Mouse (Mus musculus) stomach, embryonic 16.5 days (tissue): Measurements from ENCODE around the gene Tor3a. TPM values are rescaled to one million over a fixed set of nuclear protein-coding genes. Genes with fewer than 3 reads are reported as not detected.

Source experiments
- ATAC-seq: fragments of 200-750 bp; cut with Nextera tagmentation; 2 replicates; pipeline ENCODE4 v1.8.0; 2017; ENCODE audit warnings: moderate number of reproducible peaks, moderate TSS enrichment; ENCODE audit not compliant: insufficient read depth, low FRiP score
- H3K27ac ChIP-seq: fragments of 300-500 bp; sonication (generic); 2 replicates; pipeline ENCODE4 v1.5.1; 2014; ENCODE audit warnings: low read length
- H3K27me3 ChIP-seq: fragments of 300-500 bp; sonication (generic); 2 replicates; pipeline ENCODE4 v1.6.1; 2014; ENCODE audit warnings: low read length, control low read depth, mixed read lengths; ENCODE audit not compliant: control insufficient read depth, insufficient read depth
- H3K36me3 ChIP-seq: fragments of 300-500 bp; sonication (generic); 2 replicates; pipeline ENCODE4 v1.6.1; 2014; ENCODE audit warnings: low read length; ENCODE audit not compliant: control insufficient read depth, insufficient read depth
- H3K4me1 ChIP-seq: fragments of 300-500 bp; sonication (generic); 2 replicates; pipeline ENCODE4 v1.6.1; 2014; ENCODE audit warnings: low read length, control low read depth, mixed read lengths; ENCODE audit not compliant: control insufficient read depth, insufficient read depth
- H3K4me2 ChIP-seq: fragments of 300-500 bp; sonication (generic); 2 replicates; pipeline ENCODE4 v1.6.1; 2014; ENCODE audit warnings: low read depth, low read length, mixed read lengths
- H3K4me3 ChIP-seq: fragments of 300-500 bp; sonication (generic); replicated peaks from 2 replicates; pipeline ENCODE4 v1.5.1; 2014; ENCODE audit warnings: mild to moderate bottlenecking, low read length
- H3K9ac ChIP-seq: fragments of 300-500 bp; sonication (generic); 2 replicates; pipeline ENCODE4 v1.6.1; 2014; ENCODE audit warnings: low read length
- H3K9me3 ChIP-seq: fragments of 300-500 bp; sonication (generic); replicated peaks from 2 replicates; pipeline ENCODE4 v1.6.1; 2016; ENCODE audit warnings: low read length, control low read depth; ENCODE audit not compliant: control insufficient read depth
- WGBS: fragments of 180-500 bp; shearing (Covaris S2); extraction: QIAGEN DNeasy Blood & Tissue Kit; methylation state at CpG from one replicate; pipeline ENCODE4 v1.1.7; 2014; 5-methylcytosine and 5-hydroxymethylcytosine counted together
- polyA plus RNA-seq: library from polyadenylated mRNA; unstranded; fragments of >200 nt; fragmentation: Nextera tagmentation; extraction: Ambion mirVana; gene quantifications from 2 replicates; pipeline ENCODE4 v1.2.1, GENCODE M21; 2015

Gene Tor3a
- polyA plus RNA-seq, 1 experiment from 2014 or later = 14.6 TPM

GRCm38 (mm10) chr1:156708672-156709071 lies 34.5 kb upstream of the Tor3a start:
- Histone ChIP-seq H3K27me3 (no peaks in the 10 kb centered on the region), H3K27ac (no peak overlapping the region), H3K36me3 (no peaks in the 10 kb centered on the region), H3K4me2 (no peak overlapping the region), H3K4me1 (peaks cover 8% of the 10 kb centered on the region; the same call in 1 of the 2 replicates), H3K4me3 (no peak overlapping the region), H3K9me3 (no peaks in the 10 kb centered on the region), H3K9ac (no peak overlapping the region)
- WGBS = 73% methylated on average over 3 of the region's 3 CpGs
- no peak for ATAC-seq

GRCm38 (mm10) chr1:156705696-156706285 lies 31.6 kb upstream of the Tor3a start:
- Histone ChIP-seq H3K36me3 (peaks cover 7% of the 10 kb centered on the region; the same call in 1 of the 2 replicates), H3K4me1 (peaks cover 4% of the 10 kb centered on the region; the same call in 1 of the 2 replicates), H3K27me3 (no peaks in the 10 kb centered on the region), H3K9me3 (no peaks in the 10 kb centered on the region), H3K4me2 (no peak overlapping the region), H3K27ac (no peak overlapping the region), H3K4me3 (no peak overlapping the region), H3K9ac (no peak overlapping the region)
- no peak for ATAC-seq
- WGBS = 79% methylated on average over 10 of the region's 10 CpGs

- Histone ChIP-seq H3K4me3 (no peak overlapping the region), H3K36me3 (peaks cover 18% of the 10 kb centered on the region), H3K27me3 (no peaks in the 10 kb centered on the region), H3K27ac (no peak overlapping the region), H3K9ac (no peak overlapping the region), H3K4me1 (no peaks in the 10 kb centered on the region), H3K9me3 (no peaks in the 10 kb centered on the region), H3K4me2 (no peak overlapping the region)
- 93% methylated on average over 4 of the region's 4 CpGs for WGBS
- no peak for ATAC-seq
Measured at GRCm38 (mm10) chr1:156703444-156703843, 29.3 kb upstream of the Tor3a start.

- Histone ChIP-seq H3K27me3 (no peaks in the 10 kb centered on the region), H3K36me3 (peaks cover 20% of the 10 kb centered on the region), H3K4me3 (no peak overlapping the region), H3K9me3 (no peaks in the 10 kb centered on the region), H3K4me2 (no peak overlapping the region), H3K4me1 (no peaks in the 10 kb centered on the region), H3K27ac (no peak overlapping the region), H3K9ac (no peak overlapping the region)
- whole genome bisulfite sequencing = 83% methylated on average over 7 of the region's 7 CpGs
- no peak for ATAC-seq
Measured at GRCm38 (mm10) chr1:156702151-156702550, 28.0 kb upstream of the Tor3a start.

GRCm38 (mm10) chr1:156686025-156686661 lies 12.0 kb upstream of the Tor3a start:
- ATAC-seq = no peak

GRCm38 (mm10) chr1:156679599-156679998 lies 5.4 kb upstream of the Tor3a start:
- no peak overlapping the region for H3K27ac ChIP-seq
- peaks cover 7% of the 10 kb centered on the region for H3K36me3 ChIP-seq
- H3K9me3 ChIP-seq = no peaks in the 10 kb centered on the region
- no peak overlapping the region for H3K4me2 ChIP-seq
- no peak overlapping the region for H3K4me3 ChIP-seq
- no peaks in the 10 kb centered on the region for H3K27me3 ChIP-seq
- H3K9ac ChIP-seq = no peak overlapping the region
- WGBS = 93% methylated on average over 9 of the region's 9 CpGs
- ATAC-seq = no peak
- H3K4me1 ChIP-seq = peaks cover under 1% of the 10 kb centered on the region; the same call in 1 of the 2 replicates

More at GRCm38 (mm10) chr1:156686025-156686661, 12.0 kb upstream of the Tor3a start:
- no peak overlapping the region for H3K4me3 ChIP-seq
- no peaks in the 10 kb centered on the region for H3K27me3 ChIP-seq
- H3K4me1 ChIP-seq = no peaks in the 10 kb centered on the region
- no peak overlapping the region for H3K27ac ChIP-seq
- 78% methylated on average over 7 of the region's 7 CpGs for WGBS
- no peak overlapping the region for H3K4me2 ChIP-seq
- no peak overlapping the region for H3K9ac ChIP-seq
- H3K9me3 ChIP-seq = no peaks in the 10 kb centered on the region
- H3K36me3 ChIP-seq = peaks cover 9% of the 10 kb centered on the region

- 88% methylated on average over 3 of the region's 3 CpGs for WGBS
Measured at GRCm38 (mm10) chr1:156677230-156677629, 3.1 kb upstream of the Tor3a start.

GRCm38 (mm10) chr1:156676596-156676995 lies 2.4 kb upstream of the Tor3a start:
- Histone ChIP-seq H3K4me2 (no peak overlapping the region), H3K9me3 (no peaks in the 10 kb centered on the region), H3K36me3 (peaks cover 4% of the 10 kb centered on the region; the same call in 1 of the 2 replicates), H3K4me1 (peaks cover 10% of the 10 kb centered on the region; the same call in 1 of the 2 replicates), H3K27ac (no peak overlapping the region), H3K9ac (no peak overlapping the region), H3K4me3 (no peak overlapping the region), H3K27me3 (no peaks in the 10 kb centered on the region)
- 73% methylated on average over 5 of the region's 5 CpGs for WGBS
- ATAC-seq = no peak

More at GRCm38 (mm10) chr1:156677230-156677629, 3.1 kb upstream of the Tor3a start:
- no peak overlapping the region; the same call in 1 of the 2 replicates for H3K27ac ChIP-seq
- H3K27me3 ChIP-seq = no peaks in the 10 kb centered on the region
- H3K9ac ChIP-seq = no peak overlapping the region
- ATAC-seq = no peak
- peaks cover 10% of the 10 kb centered on the region; the same call in 1 of the 2 replicates for H3K4me1 ChIP-seq
- peaks cover 4% of the 10 kb centered on the region; the same call in 1 of the 2 replicates for H3K36me3 ChIP-seq
- no peak overlapping the region for H3K4me2 ChIP-seq
- H3K9me3 ChIP-seq = no peaks in the 10 kb centered on the region
- no peak overlapping the region for H3K4me3 ChIP-seq

- Histone ChIP-seq H3K27ac (no peak overlapping the region), H3K4me3 (no peak overlapping the region), H3K9me3 (no peaks in the 10 kb centered on the region), H3K36me3 (peaks cover 4% of the 10 kb centered on the region; the same call in 1 of the 2 replicates), H3K27me3 (no peaks in the 10 kb centered on the region), H3K9ac (no peak overlapping the region), H3K4me1 (peaks cover 10% of the 10 kb centered on the region; the same call in 1 of the 2 replicates), H3K4me2 (no peak overlapping the region)
- 32% methylated on average over 12 of the region's 12 CpGs for WGBS
- ATAC-seq = no peak
Measured at GRCm38 (mm10) chr1:156676171-156676570, 2.0 kb upstream of the Tor3a start.
